Mouse (Mus musculus) spleen, postnatal 36 days (tissue): ENCODE measurements around the gene Neb.

ENCODE experiments used
- DNase-seq, 2 experiments: peaks; one replicate each; pipeline ENCODE4 v3.0.0; 2022; ENCODE audit warnings: low spot score in 2 of 2, mixed read lengths in 1 of 2

The Neb gene

GRCm38 (mm10) chr2:52374706-52375105, 3.6 kb downstream of the Neb start:
- DNase-seq, result no peak

- DNase-seq, result no peak
Measured at GRCm38 (mm10) chr2:52372480-52372879, 5.8 kb downstream of the Neb start.

GRCm38 (mm10) chr2:52372080-52372479, 6.2 kb downstream of the Neb start:
- no peak for DNase-seq

GRCm38 (mm10) chr2:52371066-52371465, 7.2 kb downstream of the Neb start:
- no peak for DNase-seq

GRCm38 (mm10) chr2:52369622-52370021, 8.7 kb downstream of the Neb start:
- DNase-seq, result no peak

GRCm38 (mm10) chr2:52367665-52368064, 10.6 kb downstream of the Neb start:
- DNase-seq, result no peak

GRCm38 (mm10) chr2:52367248-52367647, 11.0 kb downstream of the Neb start:
- DNase-seq, result no peak

GRCm38 (mm10) chr2:52361086-52361485, 17.2 kb downstream of the Neb start:
- no peak for DNase-seq

- no peak for DNase-seq
Measured at GRCm38 (mm10) chr2:52359722-52360121, 18.6 kb downstream of the Neb start.

- no peak for DNase-seq
Measured at GRCm38 (mm10) chr2:52358156-52358555, 20.1 kb downstream of the Neb start.

- DNase-seq, result no peak
Measured at GRCm38 (mm10) chr2:52351029-52351428, 27.2 kb downstream of the Neb start.

GRCm38 (mm10) chr2:52340990-52341389, 37.3 kb downstream of the Neb start:
- no peak for DNase-seq

GRCm38 (mm10) chr2:52335556-52335955, 42.7 kb downstream of the Neb start:
- no peak for DNase-seq

- DNase-seq, result no peak
Measured at GRCm38 (mm10) chr2:52335087-52335486, 43.2 kb downstream of the Neb start.

- no peak for DNase-seq
Measured at GRCm38 (mm10) chr2:52333535-52333934, 44.7 kb downstream of the Neb start.

- DNase-seq, result no peak
Measured at GRCm38 (mm10) chr2:52331761-52332160, 46.5 kb downstream of the Neb start.

- DNase-seq, result no peak
Measured at GRCm38 (mm10) chr2:52327244-52327815, 50.9 kb downstream of the Neb start.

GRCm38 (mm10) chr2:52321866-52322265, 56.4 kb downstream of the Neb start:
- DNase-seq, result no peak

- DNase-seq, result no peak
Measured at GRCm38 (mm10) chr2:52320175-52320574, 58.1 kb downstream of the Neb start.

GRCm38 (mm10) chr2:52319020-52319567, 59.2 kb downstream of the Neb start:
- peak in 1 of 2 experiments; percentile 26 for DNase-seq

- no peak for DNase-seq
Measured at GRCm38 (mm10) chr2:52317471-52317870, 60.8 kb downstream of the Neb start.

GRCm38 (mm10) chr2:52315737-52316136, 62.5 kb downstream of the Neb start:
- DNase-seq, result no peak

- DNase-seq, result no peak
Measured at GRCm38 (mm10) chr2:52314922-52315730, 63.1 kb downstream of the Neb start.
